In genomic region chr7:81212261-81212681, GRCm38 (mm10) we compare ENCODE assay signal across 8 mouse cellular contexts. TPM values are rescaled to one million over a fixed set of nuclear protein-coding genes. Genes with fewer than 3 reads are reported as not detected.
DNase-seq lines count a peak whose midpoint lies in the region; ATAC-seq and TF ChIP-seq lines count a peak whose summit lies in the region.

No protein-coding gene starts in this region.

- H3K4me1 ChIP-seq in lung, adult 2 months (ENCODE audit: control insufficient read depth, insufficient read depth, low read length): peaks cover 11% of the 10 kb centered on the region
- peaks cover 7% of the 10 kb centered on the region for H3K4me1 ChIP-seq in neural tube, embryonic 12.5 days

- H3K27ac ChIP-seq in neural tube, embryonic 12.5 days: no peak overlapping the region

- no peaks in the 10 kb centered on the region for H3K36me3 ChIP-seq in neural tube, embryonic 12.5 days

- ATAC-seq in neural tube, embryonic 12.5 days (ENCODE audit: low FRiP score, low read depth): peak; percentile 62

- peaks cover 65% of the 10 kb centered on the region for H3K27me3 ChIP-seq in neural tube, embryonic 12.5 days (replicated peaks)

- peak overlapping the region; percentile 59 for H3K4me3 ChIP-seq in lung, adult 2 months (replicated peaks; ENCODE audit: extremely low read depth, low read depth, low read length)
- H3K4me3 ChIP-seq in neural tube, embryonic 12.5 days: peak overlapping the region; percentile 41

- H3K4me2 ChIP-seq in neural tube, embryonic 12.5 days (replicated peaks): peak overlapping the region; percentile 69

- TF ChIP-seq CTCF in lung, adult 2 months (IDR thresholded peaks at IDR 0.05; ENCODE audit: insufficient read depth, low read length): no peak

- WGBS in lung, adult 2 months: 1% methylated on average over 22 of the region's 22 CpGs
- whole genome bisulfite sequencing in neural tube, embryonic 12.5 days: 2% methylated on average over 22 of the region's 22 CpGs

- peak overlapping the region; percentile 33; the same call in 1 of the 2 replicates for H3K9ac ChIP-seq in neural tube, embryonic 12.5 days

- DNase-seq in adrenal gland, adult 18-20 months (ENCODE audit: low spot score in 2 of 2): peak; percentile 61 to 64
- DNase-seq in embryo, embryonic 11 days: peak; percentile 78
- peak; percentile 78 to 87 for DNase-seq in heart, adult 9 months (ENCODE audit: low spot score in 2 of 2)
- peak; percentile 83 for DNase-seq in kidney, adult 18-20 months
- DNase-seq in lung, adult 2 months: peak; percentile 60
- DNase-seq in testis, postnatal 14 days (ENCODE audit: low spot score): peak; percentile 75
- no peak for DNase-seq in layer of hippocampus, adult 9-10 months (ENCODE audit: low spot score)

- TF ChIP-seq POLR2A in lung, adult 2 months (IDR thresholded peaks at IDR 0.05; ENCODE audit: borderline replicate concordance, extremely low read depth, low read depth, low read length): peak; percentile 8; the same call in 1 of the 2 replicates

- no peaks in the 10 kb centered on the region for H3K9me3 ChIP-seq in neural tube, embryonic 12.5 days

RNA-seq across cellular contexts. Expression of gene Pde8a, which starts 1.1 kb away (rescaled TPM):
- total RNA-seq in adrenal gland, adult 18-20 months (2021): 10 to 100 TPM; 30.2 to 40.6 TPM
- 11.1 and 14.4 TPM in 2 replicates for polyA plus RNA-seq in lung, adult 2 months (2012; rRNA removed)
- 3.7 TPM in 2 replicates for polyA plus RNA-seq in neural tube, embryonic 12.5 days (2016; fragmentation: Nextera tagmentation; extraction: Ambion mirVana)
